Mouse (Mus musculus): ENCODE measurements around the gene Pigl. TPM values are rescaled to one million over a fixed set of nuclear protein-coding genes. Genes with fewer than 3 reads are reported as not detected.

Gene Pigl
- polyA plus RNA-seq, 1 experiment, result 4.7 TPM

GRCm38 (mm10) chr11:62522283-62522682 lies 64.0 kb downstream of the Pigl start:
- Histone ChIP-seq H3K4me3 (ENCODE audit: insufficient read depth, low read depth, low read length) (no peak overlapping the region), H3K4me1 (ENCODE audit: control insufficient read depth, insufficient read depth, insufficient read length, low read length) (no peaks in the 10 kb centered on the region), H3K27ac (replicated peaks; ENCODE audit: low read depth, low read length) (no peak overlapping the region)

- no peaks in the 10 kb centered on the region for H3K4me1 ChIP-seq (ENCODE audit: control insufficient read depth, insufficient read depth, insufficient read length, low read length)
- H3K4me3 ChIP-seq (ENCODE audit: insufficient read depth, low read depth, low read length), result no peak overlapping the region
- no peak overlapping the region for H3K27ac ChIP-seq (replicated peaks; ENCODE audit: low read depth, low read length)
Observed at GRCm38 (mm10) chr11:62537089-62537488, 78.8 kb downstream of the Pigl start.

GRCm38 (mm10) chr11:62537590-62537989 lies 79.3 kb downstream of the Pigl start:
- no peak overlapping the region for H3K27ac ChIP-seq (replicated peaks; ENCODE audit: low read depth, low read length)
- H3K4me3 ChIP-seq (ENCODE audit: insufficient read depth, low read depth, low read length), result peak overlapping the region; percentile 26; the same call in 1 of the 2 replicates

GRCm38 (mm10) chr11:62538321-62539088 lies 80.2 kb downstream of the Pigl start:
- 0 out of 2 replicates have a peak overlapping the region, but pooled peaks have one; percentile 21 for H3K27ac ChIP-seq (replicated peaks; ENCODE audit: low read depth, low read length)
- H3K4me3 ChIP-seq (ENCODE audit: insufficient read depth, low read depth, low read length), result peak overlapping the region; percentile 85
- H3K4me1 ChIP-seq (ENCODE audit: control insufficient read depth, insufficient read depth, insufficient read length, low read length), result no peaks in the 10 kb centered on the region

More at GRCm38 (mm10) chr11:62537590-62537989, 79.3 kb downstream of the Pigl start:
- H3K4me1 ChIP-seq (ENCODE audit: control insufficient read depth, insufficient read depth, insufficient read length, low read length), result no peaks in the 10 kb centered on the region

GRCm38 (mm10) chr11:62539089-62539890 lies 81.0 kb downstream of the Pigl start, which contains the start of gene Cenpv:
Gene Cenpv, minus strand, starts transcription at chr11:62539261.
- H3K4me3 ChIP-seq (ENCODE audit: insufficient read depth, low read depth, low read length), result peak within 1 kb of the TSS; percentile 85
- no peaks in the 10 kb centered on the region for H3K4me1 ChIP-seq (ENCODE audit: control insufficient read depth, insufficient read depth, insufficient read length, low read length)
- H3K27ac ChIP-seq (replicated peaks; ENCODE audit: low read depth, low read length), result 0 out of 2 replicates have a peak within 1 kb of the TSS, but pooled peaks have one; percentile 21

GRCm38 (mm10) chr11:62540167-62540566 lies 81.9 kb downstream of the Pigl start:
- H3K4me3 ChIP-seq (ENCODE audit: insufficient read depth, low read depth, low read length), result no peak overlapping the region
- no peaks in the 10 kb centered on the region for H3K4me1 ChIP-seq (ENCODE audit: control insufficient read depth, insufficient read depth, insufficient read length, low read length)
- H3K27ac ChIP-seq (replicated peaks; ENCODE audit: low read depth, low read length), result no peak overlapping the region

- no peaks in the 10 kb centered on the region for H3K4me1 ChIP-seq (ENCODE audit: control insufficient read depth, insufficient read depth, insufficient read length, low read length)
- H3K4me3 ChIP-seq (ENCODE audit: insufficient read depth, low read depth, low read length), result no peak overlapping the region
- H3K27ac ChIP-seq (replicated peaks; ENCODE audit: low read depth, low read length), result no peak overlapping the region
Observed at GRCm38 (mm10) chr11:62540969-62541368, 82.7 kb downstream of the Pigl start.

GRCm38 (mm10) chr11:62541581-62541980 lies 83.3 kb downstream of the Pigl start:
- Histone ChIP-seq H3K27ac (replicated peaks; ENCODE audit: low read depth, low read length) (no peak overlapping the region), H3K4me3 (ENCODE audit: insufficient read depth, low read depth, low read length) (no peak overlapping the region), H3K4me1 (ENCODE audit: control insufficient read depth, insufficient read depth, insufficient read length, low read length) (no peaks in the 10 kb centered on the region)

- no peaks in the 10 kb centered on the region for H3K4me1 ChIP-seq (ENCODE audit: control insufficient read depth, insufficient read depth, insufficient read length, low read length)
- H3K4me3 ChIP-seq (ENCODE audit: insufficient read depth, low read depth, low read length), result no peak overlapping the region
- no peak overlapping the region for H3K27ac ChIP-seq (replicated peaks; ENCODE audit: low read depth, low read length)
Observed at GRCm38 (mm10) chr11:62543991-62544390, 85.7 kb downstream of the Pigl start.

GRCm38 (mm10) chr11:62549782-62550181 lies 91.5 kb downstream of the Pigl start:
- peaks cover 2% of the 10 kb centered on the region; the same call in 1 of the 2 replicates for H3K4me1 ChIP-seq (ENCODE audit: control insufficient read depth, insufficient read depth, insufficient read length, low read length)
- H3K27ac ChIP-seq (replicated peaks; ENCODE audit: low read depth, low read length), result peak overlapping the region; percentile 99

GRCm38 (mm10) chr11:62550227-62550685 lies 92.0 kb downstream of the Pigl start:
- peaks cover 2% of the 10 kb centered on the region; the same call in 1 of the 2 replicates for H3K4me1 ChIP-seq (ENCODE audit: control insufficient read depth, insufficient read depth, insufficient read length, low read length)
- H3K4me3 ChIP-seq (ENCODE audit: insufficient read depth, low read depth, low read length), result peak overlapping the region; percentile 82
- H3K27ac ChIP-seq (replicated peaks; ENCODE audit: low read depth, low read length), result peak overlapping the region; percentile 99

More at GRCm38 (mm10) chr11:62549782-62550181, 91.5 kb downstream of the Pigl start:
- peak overlapping the region; percentile 82 for H3K4me3 ChIP-seq (ENCODE audit: insufficient read depth, low read depth, low read length)

GRCm38 (mm10) chr11:62550727-62551225 lies 92.5 kb downstream of the Pigl start, which contains the start of gene Ubb:
Gene Ubb, plus strand, starts transcription at chr11:62551171.
- H3K4me1 ChIP-seq (ENCODE audit: control insufficient read depth, insufficient read depth, insufficient read length, low read length), result peaks cover 2% of the 10 kb centered on the region; the same call in 1 of the 2 replicates
- H3K4me3 ChIP-seq (ENCODE audit: insufficient read depth, low read depth, low read length), result peak within 1 kb of the TSS; percentile 82
- peak within 1 kb of the TSS; percentile 99 for H3K27ac ChIP-seq (replicated peaks; ENCODE audit: low read depth, low read length)

GRCm38 (mm10) chr11:62551226-62552119 lies 93.2 kb downstream of the Pigl start:
- Histone ChIP-seq H3K4me3 (ENCODE audit: insufficient read depth, low read depth, low read length) (peak overlapping the region; percentile 68), H3K27ac (replicated peaks; ENCODE audit: low read depth, low read length) (peak overlapping the region; percentile 93), H3K4me1 (ENCODE audit: control insufficient read depth, insufficient read depth, insufficient read length, low read length) (peaks cover 2% of the 10 kb centered on the region; the same call in 1 of the 2 replicates)

- H3K4me1 ChIP-seq (ENCODE audit: control insufficient read depth, insufficient read depth, insufficient read length, low read length), result peaks cover 2% of the 10 kb centered on the region; the same call in 1 of the 2 replicates
- H3K27ac ChIP-seq (replicated peaks; ENCODE audit: low read depth, low read length), result no peak overlapping the region
- H3K4me3 ChIP-seq (ENCODE audit: insufficient read depth, low read depth, low read length), result peak overlapping the region; percentile 40
Observed at GRCm38 (mm10) chr11:62553186-62553585, 94.9 kb downstream of the Pigl start.

All from brown adipose tissue, adult 24 weeks (tissue).